Mouse (Mus musculus) limb, embryonic 10.5 days (tissue): ENCODE measurements around the gene Med23. TPM values are rescaled to one million over a fixed set of nuclear protein-coding genes. Genes with fewer than 3 reads are reported as not detected.

Experiments used
- DNase-seq: peaks from one replicate; pipeline ENCODE4 v3.0.0-alpha.2; 2017; ENCODE audit warnings: low spot score
- H3K27ac ChIP-seq: fragments of 300-500 bp; sonication (generic); 2 replicates; pipeline ENCODE4 v1.5.1; 2016; ENCODE audit warnings: mild to moderate bottlenecking
- H3K27me3 ChIP-seq: fragments of 300-500 bp; sonication (generic); 2 replicates; pipeline ENCODE4 v1.6.1; 2016; ENCODE audit warnings: low read depth, mild to moderate bottlenecking; ENCODE audit not compliant: poor library complexity, severe bottlenecking
- H3K36me3 ChIP-seq: fragments of 300-500 bp; sonication (generic); 2 replicates; pipeline ENCODE4 v1.6.1; 2016; ENCODE audit warnings: mild to moderate bottlenecking, moderate library complexity
- H3K4me1 ChIP-seq: fragments of 300-500 bp; sonication (generic); 2 replicates; pipeline ENCODE4 v1.6.1; 2016
- H3K4me3 ChIP-seq: fragments of 300-500 bp; sonication (generic); 2 replicates; pipeline ENCODE4 v1.5.1; 2016; ENCODE audit warnings: mild to moderate bottlenecking, moderate library complexity
- H3K9me3 ChIP-seq: fragments of 300-500 bp; sonication (generic); replicated peaks from 2 replicates; pipeline ENCODE4 v1.6.1; 2016; ENCODE audit warnings: mild to moderate bottlenecking
- WGBS: fragments of 180-500 bp; shearing (Covaris S2); methylation state at CpG from one replicate; pipeline ENCODE4 v1.1.7; 2016; 5-methylcytosine and 5-hydroxymethylcytosine counted together
- polyA plus RNA-seq: library from polyadenylated mRNA; unstranded; fragments of >200 nt; fragmentation: Nextera tagmentation; extraction: Ambion mirVana; gene quantifications from 2 replicates; pipeline ENCODE4 v1.2.1, GENCODE M21; 2016

The Med23 gene
- polyA plus RNA-seq, result 29.7 and 34.7 TPM in 2 replicates

- peaks cover 40% of the 10 kb centered on the region for H3K36me3 ChIP-seq
- peak within 1 kb of the TSS; percentile 86 for H3K27ac ChIP-seq
- peak; percentile 98 for DNase-seq
- under 1% methylated on average over 36 of the region's 36 CpGs for whole genome bisulfite sequencing
- H3K27me3 ChIP-seq, result no peaks in the 10 kb centered on the region
- no peaks in the 10 kb centered on the region for H3K4me1 ChIP-seq
- H3K9me3 ChIP-seq, result no peaks in the 10 kb centered on the region
- peak within 1 kb of the TSS; percentile 88 for H3K4me3 ChIP-seq
Measured at GRCm38 (mm10) chr10:24869760-24870290, at the start of gene Med23. Gene Med23 (plus strand): TSS chr10:24869986.

GRCm38 (mm10) chr10:24821990-24822676 is 47.7 kb upstream of the Med23 start:
- Histone ChIP-seq H3K4me3 (no peak overlapping the region), H3K27ac (no peak overlapping the region), H3K4me1 (peaks cover 15% of the 10 kb centered on the region), H3K36me3 (peaks cover 4% of the 10 kb centered on the region; the same call in 1 of the 2 replicates), H3K27me3 (no peaks in the 10 kb centered on the region), H3K9me3 (no peaks in the 10 kb centered on the region)
- 84% methylated on average over 4 of the region's 4 CpGs for WGBS
- no peak for DNase-seq

GRCm38 (mm10) chr10:24822842-24823241 is 46.9 kb upstream of the Med23 start:
- no peak for DNase-seq

GRCm38 (mm10) chr10:24823265-24823664 is 46.5 kb upstream of the Med23 start:
- H3K27ac ChIP-seq, result no peak overlapping the region
- WGBS, result 72% methylated on average over 1 of the region's 1 CpGs
- DNase-seq, result no peak
- H3K9me3 ChIP-seq, result no peaks in the 10 kb centered on the region
- peaks cover 10% of the 10 kb centered on the region; the same call in 1 of the 2 replicates for H3K4me1 ChIP-seq
- H3K36me3 ChIP-seq, result peaks cover 4% of the 10 kb centered on the region; the same call in 1 of the 2 replicates
- H3K4me3 ChIP-seq, result no peak overlapping the region
- H3K27me3 ChIP-seq, result no peaks in the 10 kb centered on the region

More at GRCm38 (mm10) chr10:24822842-24823241, 46.9 kb upstream of the Med23 start:
- H3K27me3 ChIP-seq, result no peaks in the 10 kb centered on the region
- H3K9me3 ChIP-seq, result no peaks in the 10 kb centered on the region
- WGBS, result 78% methylated on average over 1 of the region's 1 CpGs
- H3K4me3 ChIP-seq, result no peak overlapping the region
- peaks cover 4% of the 10 kb centered on the region; the same call in 1 of the 2 replicates for H3K36me3 ChIP-seq
- peaks cover 13% of the 10 kb centered on the region for H3K4me1 ChIP-seq
- no peak overlapping the region for H3K27ac ChIP-seq

GRCm38 (mm10) chr10:24823697-24824535 is 45.9 kb upstream of the Med23 start:
- WGBS, result 87% methylated on average over 16 of the region's 16 CpGs
- Histone ChIP-seq H3K36me3 (peaks cover 4% of the 10 kb centered on the region; the same call in 1 of the 2 replicates), H3K27ac (no peak overlapping the region), H3K4me1 (peaks cover 10% of the 10 kb centered on the region; the same call in 1 of the 2 replicates), H3K9me3 (no peaks in the 10 kb centered on the region), H3K4me3 (no peak overlapping the region), H3K27me3 (no peaks in the 10 kb centered on the region)
- DNase-seq, result no peak

- no peak for DNase-seq
- Histone ChIP-seq H3K36me3 (peaks cover 4% of the 10 kb centered on the region; the same call in 1 of the 2 replicates), H3K27ac (no peak overlapping the region), H3K4me3 (no peak overlapping the region), H3K4me1 (peaks cover 7% of the 10 kb centered on the region; the same call in 1 of the 2 replicates), H3K27me3 (no peaks in the 10 kb centered on the region), H3K9me3 (no peaks in the 10 kb centered on the region)
- 94% methylated on average over 8 of the region's 8 CpGs for WGBS
Measured at GRCm38 (mm10) chr10:24824621-24825020, 45.2 kb upstream of the Med23 start.

- Histone ChIP-seq H3K9me3 (no peaks in the 10 kb centered on the region), H3K4me1 (peaks cover 6% of the 10 kb centered on the region; the same call in 1 of the 2 replicates), H3K27me3 (no peaks in the 10 kb centered on the region), H3K27ac (no peak overlapping the region), H3K36me3 (peaks cover 4% of the 10 kb centered on the region; the same call in 1 of the 2 replicates), H3K4me3 (no peak overlapping the region)
- 88% methylated on average over 7 of the region's 7 CpGs for WGBS
- no peak for DNase-seq
Measured at GRCm38 (mm10) chr10:24825456-24826081, 44.2 kb upstream of the Med23 start.

- WGBS, result 47% methylated on average over 6 of the region's 6 CpGs
- H3K4me3 ChIP-seq, result no peak overlapping the region
- peaks cover 6% of the 10 kb centered on the region; the same call in 1 of the 2 replicates for H3K4me1 ChIP-seq
- no peaks in the 10 kb centered on the region for H3K27me3 ChIP-seq
- DNase-seq, result no peak
- H3K36me3 ChIP-seq, result peaks cover 4% of the 10 kb centered on the region; the same call in 1 of the 2 replicates
- H3K9me3 ChIP-seq, result no peaks in the 10 kb centered on the region
- H3K27ac ChIP-seq, result no peak overlapping the region
Measured at GRCm38 (mm10) chr10:24826130-24826529, 43.7 kb upstream of the Med23 start.

GRCm38 (mm10) chr10:24828136-24828535 is 41.6 kb upstream of the Med23 start:
- H3K27me3 ChIP-seq, result no peaks in the 10 kb centered on the region
- H3K4me1 ChIP-seq, result peaks cover 12% of the 10 kb centered on the region
- H3K36me3 ChIP-seq, result peaks cover 4% of the 10 kb centered on the region; the same call in 1 of the 2 replicates
- no peak overlapping the region for H3K27ac ChIP-seq
- H3K4me3 ChIP-seq, result no peak overlapping the region
- H3K9me3 ChIP-seq, result no peaks in the 10 kb centered on the region
- no peak for DNase-seq
- WGBS, result 93% methylated on average over 4 of the region's 4 CpGs

- WGBS, result 94% methylated on average over 5 of the region's 5 CpGs
- no peaks in the 10 kb centered on the region for H3K27me3 ChIP-seq
- peaks cover 17% of the 10 kb centered on the region for H3K4me1 ChIP-seq
- no peak for DNase-seq
- H3K27ac ChIP-seq, result no peak overlapping the region
- no peak overlapping the region for H3K4me3 ChIP-seq
- H3K36me3 ChIP-seq, result no peaks in the 10 kb centered on the region
- H3K9me3 ChIP-seq, result no peaks in the 10 kb centered on the region
Measured at GRCm38 (mm10) chr10:24830448-24830847, 39.3 kb upstream of the Med23 start.

- no peak for DNase-seq
- Histone ChIP-seq H3K4me1 (peaks cover 28% of the 10 kb centered on the region), H3K27ac (peak overlapping the region; percentile 25; the same call in 1 of the 2 replicates), H3K4me3 (no peak overlapping the region), H3K36me3 (no peaks in the 10 kb centered on the region), H3K27me3 (no peaks in the 10 kb centered on the region), H3K9me3 (no peaks in the 10 kb centered on the region)
- 72% methylated on average over 15 of the region's 15 CpGs for WGBS
Measured at GRCm38 (mm10) chr10:24831377-24832095, 38.2 kb upstream of the Med23 start.

- 81% methylated on average over 9 of the region's 9 CpGs for WGBS
- DNase-seq, result no peak
- Histone ChIP-seq H3K4me1 (peaks cover 31% of the 10 kb centered on the region), H3K36me3 (no peaks in the 10 kb centered on the region), H3K27me3 (no peaks in the 10 kb centered on the region), H3K4me3 (no peak overlapping the region), H3K27ac (no peak overlapping the region), H3K9me3 (no peaks in the 10 kb centered on the region)
Measured at GRCm38 (mm10) chr10:24832306-24832705, 37.5 kb upstream of the Med23 start.
